Mouse (Mus musculus) thymus, adult 2 months (tissue): ENCODE results near the gene Fam133b.

ENCODE experiments used
- CTCF ChIP-seq: fragments of 200-500 bp; IDR thresholded peaks from 2 replicates; pipeline ENCODE4 v1.5.1; 2012; ENCODE audit warnings: mild to moderate bottlenecking, control low read depth, low read length, moderate library complexity, borderline replicate concordance; ENCODE audit not compliant: control insufficient read depth, poor library complexity, insufficient read depth; ENCODE audit errors: extremely low read depth
- POLR2A ChIP-seq: fragments of 200-500 bp; IDR thresholded peaks from 2 replicates; pipeline ENCODE4 v1.6.1; 2012; ENCODE audit warnings: mild to moderate bottlenecking, low read length, control low read depth, moderate library complexity; ENCODE audit not compliant: control insufficient read depth, poor library complexity, insufficient read depth; ENCODE audit errors: extremely low read depth

GRCm38 (mm10) chr5:3505553-3505952 is 38.1 kb upstream of the Fam133b start:
- no peak for TF ChIP-seq POLR2A
- no peak for TF ChIP-seq CTCF
